Mouse (Mus musculus): ENCODE data around the gene Tlr2.
"Not testable (repeated sequence)": the region's sequence is repeated elsewhere in the genome, so short reads cannot be mapped to it uniquely, and the experiment has no call there.

Gene Tlr2

GRCm38 (mm10) chr3:83841095-83841850, at the start of gene Tlr2:
Tlr2 (minus strand) TSS chr3:83841767.
- no peak for DNase-seq (ENCODE audit: low read depth, low spot score)

GRCm38 (mm10) chr3:83885163-83885562, 43.6 kb upstream of the Tlr2 start:
- DNase-seq (ENCODE audit: low read depth, low spot score), result no peak

- not testable (repeated sequence) for DNase-seq (ENCODE audit: low read depth, low spot score)
Measured at GRCm38 (mm10) chr3:83879261-83880050, 37.9 kb upstream of the Tlr2 start.

GRCm38 (mm10) chr3:83878801-83879200, 37.2 kb upstream of the Tlr2 start:
- no peak for DNase-seq (ENCODE audit: low read depth, low spot score)

- no peak for DNase-seq (ENCODE audit: low read depth, low spot score)
Measured at GRCm38 (mm10) chr3:83876299-83876698, 34.7 kb upstream of the Tlr2 start.

- DNase-seq (ENCODE audit: low read depth, low spot score), result not testable (repeated sequence)
Measured at GRCm38 (mm10) chr3:83875078-83875477, 33.5 kb upstream of the Tlr2 start.

- DNase-seq (ENCODE audit: low read depth, low spot score), result not testable (repeated sequence)
Measured at GRCm38 (mm10) chr3:83872853-83873252, 31.3 kb upstream of the Tlr2 start.

- DNase-seq (ENCODE audit: low read depth, low spot score), result not testable (repeated sequence)
Measured at GRCm38 (mm10) chr3:83871962-83872361, 30.4 kb upstream of the Tlr2 start.

- not testable (repeated sequence) for DNase-seq (ENCODE audit: low read depth, low spot score)
Measured at GRCm38 (mm10) chr3:83871559-83871958, 30.0 kb upstream of the Tlr2 start.

- no peak for DNase-seq (ENCODE audit: low read depth, low spot score)
Measured at GRCm38 (mm10) chr3:83869776-83870175, 28.2 kb upstream of the Tlr2 start.

GRCm38 (mm10) chr3:83867026-83867425, 25.5 kb upstream of the Tlr2 start:
- DNase-seq (ENCODE audit: low read depth, low spot score), result not testable (repeated sequence)

- no peak for DNase-seq (ENCODE audit: low read depth, low spot score)
Measured at GRCm38 (mm10) chr3:83865216-83865615, 23.6 kb upstream of the Tlr2 start.

- DNase-seq (ENCODE audit: low read depth, low spot score), result no peak
Measured at GRCm38 (mm10) chr3:83864064-83864548, 22.5 kb upstream of the Tlr2 start.

GRCm38 (mm10) chr3:83862956-83863355, 21.4 kb upstream of the Tlr2 start:
- no peak for DNase-seq (ENCODE audit: low read depth, low spot score)

- no peak for DNase-seq (ENCODE audit: low read depth, low spot score)
Measured at GRCm38 (mm10) chr3:83859595-83859994, 18.0 kb upstream of the Tlr2 start.

GRCm38 (mm10) chr3:83859071-83859470, 17.5 kb upstream of the Tlr2 start:
- no peak for DNase-seq (ENCODE audit: low read depth, low spot score)

GRCm38 (mm10) chr3:83857621-83858020, 16.1 kb upstream of the Tlr2 start:
- no peak for DNase-seq (ENCODE audit: low read depth, low spot score)

GRCm38 (mm10) chr3:83855643-83856042, 14.1 kb upstream of the Tlr2 start:
- no peak for DNase-seq (ENCODE audit: low read depth, low spot score)

GRCm38 (mm10) chr3:83849341-83849740, 7.8 kb upstream of the Tlr2 start:
- DNase-seq (ENCODE audit: low read depth, low spot score), result no peak

GRCm38 (mm10) chr3:83844766-83845520, 3.4 kb upstream of the Tlr2 start:
- no peak for DNase-seq (ENCODE audit: low read depth, low spot score)

GRCm38 (mm10) chr3:83839477-83839876, 2.1 kb downstream of the Tlr2 start:
- no peak for DNase-seq (ENCODE audit: low read depth, low spot score)

GRCm38 (mm10) chr3:83836685-83837084, 4.9 kb downstream of the Tlr2 start:
- no peak for DNase-seq (ENCODE audit: low read depth, low spot score)

All from retina, postnatal 7 days (tissue).